Mouse (Mus musculus): ENCODE measurements around the gene Ppard. TPM values are rescaled to one million over a fixed set of nuclear protein-coding genes. Genes with fewer than 3 reads are reported as not detected.

Gene Ppard
- polyA plus RNA-seq, 1 experiment from 2014 or later: 1.6 TPM

- 0 out of 2 replicates have a peak overlapping the region, but pooled peaks have one; percentile 39 for H3K27ac ChIP-seq (ENCODE audit: low read length)
- H3K36me3 ChIP-seq (ENCODE audit: control insufficient read depth, insufficient read depth, low read length): no peaks in the 10 kb centered on the region
- H3K9ac ChIP-seq (ENCODE audit: low read depth, low read length): peak overlapping the region; percentile 74
- peak overlapping the region; percentile 57 for H3K4me3 ChIP-seq (ENCODE audit: low read depth, low read length)
- WGBS: 0% methylated on average over 42 of the region's 54 CpGs
- H3K9me3 ChIP-seq (replicated peaks; ENCODE audit: control insufficient read depth, low read length, poor library complexity, severe bottlenecking): no peaks in the 10 kb centered on the region
- H3K4me1 ChIP-seq (ENCODE audit: control insufficient read depth, insufficient read depth, low read length): peaks cover 10% of the 10 kb centered on the region
- H3K27me3 ChIP-seq (ENCODE audit: control insufficient read depth, insufficient read depth, low read depth, low read length): peaks cover 12% of the 10 kb centered on the region
- ATAC-seq: 0 out of 2 replicates have a peak, but pooled peaks have one; percentile 32
- H3K4me2 ChIP-seq (ENCODE audit: low read length): peak overlapping the region; percentile 95
These were observed 117.5 kb downstream of the Ppard start for GRCm38 (mm10) chr17:28349901-28350465.

GRCm38 (mm10) chr17:28350466-28351352, 118.2 kb downstream of the Ppard start, which contains the start of gene Tead3:
Tead3 (minus strand) TSS chr17:28350817.
- Histone ChIP-seq H3K27me3 (ENCODE audit: control insufficient read depth, insufficient read depth, low read depth, low read length) (peaks cover 12% of the 10 kb centered on the region), H3K4me1 (ENCODE audit: control insufficient read depth, insufficient read depth, low read length) (peaks cover 10% of the 10 kb centered on the region), H3K27ac (ENCODE audit: low read length) (0 out of 2 replicates have a peak within 1 kb of the TSS, but pooled peaks have one; percentile 39), H3K4me3 (ENCODE audit: low read depth, low read length) (peak within 1 kb of the TSS; percentile 57), H3K9me3 (replicated peaks; ENCODE audit: control insufficient read depth, low read length, poor library complexity, severe bottlenecking) (no peaks in the 10 kb centered on the region), H3K36me3 (ENCODE audit: control insufficient read depth, insufficient read depth, low read length) (no peaks in the 10 kb centered on the region), H3K4me2 (ENCODE audit: low read length) (peak within 1 kb of the TSS; percentile 95), H3K9ac (ENCODE audit: low read depth, low read length) (peak within 1 kb of the TSS; percentile 74)
- WGBS: under 1% methylated on average over 58 of the region's 73 CpGs
- peak; percentile 73 for ATAC-seq

Other genes starting within 250 kb of the Ppard start
- gene Tcp11, start 152.1 kb upstream of the Ppard start, polyA plus RNA-seq (2015; fragmentation: Nextera tagmentation; extraction: Ambion mirVana): 2.0 TPM in 2 replicates
- gene Scube3, start 90.6 kb upstream of the Ppard start, polyA plus RNA-seq (2015; fragmentation: Nextera tagmentation; extraction: Ambion mirVana): 5.4 and 5.8 TPM in 2 replicates
- 40.4 and 42.1 TPM in 2 replicates for gene Zfp523, start 55.6 kb upstream of the Ppard start, polyA plus RNA-seq (2015; fragmentation: Nextera tagmentation; extraction: Ambion mirVana)
- 6.1 and 6.8 TPM in 2 replicates for gene Def6, start 24.9 kb upstream of the Ppard start, polyA plus RNA-seq (2015; fragmentation: Nextera tagmentation; extraction: Ambion mirVana)
- 25.2 and 26.3 TPM in 2 replicates for gene Fance, start 80.8 kb downstream of the Ppard start, polyA plus RNA-seq (2015; fragmentation: Nextera tagmentation; extraction: Ambion mirVana)
- gene Rpl10a, start 95.8 kb downstream of the Ppard start, polyA plus RNA-seq (2015; fragmentation: Nextera tagmentation; extraction: Ambion mirVana): 304 and 312 TPM in 2 replicates
- gene Tead3, start 118.1 kb downstream of the Ppard start, polyA plus RNA-seq (2015; fragmentation: Nextera tagmentation; extraction: Ambion mirVana): 1.3 and 1.4 TPM in 2 replicates
- gene Tulp1, start 132.5 kb downstream of the Ppard start, polyA plus RNA-seq (2015; fragmentation: Nextera tagmentation; extraction: Ambion mirVana): 1.4 and 1.7 TPM in 2 replicates